Comparison of ENCODE assay signal across 14 mouse cellular contexts in the genomic region with DNA sequence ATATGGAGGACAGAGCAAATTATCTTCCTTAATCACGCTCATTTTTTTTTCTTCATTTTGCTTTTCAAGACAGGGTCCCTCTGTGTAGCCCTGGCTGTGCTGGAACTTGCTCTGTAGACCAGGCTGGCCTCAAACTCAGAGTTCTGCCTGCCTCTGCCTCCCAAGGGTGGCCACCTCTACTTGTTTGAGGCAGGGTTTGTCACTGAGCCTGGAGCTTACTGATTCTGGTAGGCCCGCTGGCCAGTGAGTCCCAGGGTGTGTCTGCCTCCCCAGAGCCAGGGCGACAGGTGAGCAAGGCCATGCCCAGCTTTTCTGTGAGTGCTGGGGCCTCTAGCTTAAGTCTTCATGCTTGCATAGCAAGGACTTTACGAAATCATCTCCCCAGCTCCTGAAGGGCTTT.
"Had no signal": no experiment of that assay in that cellular context is flagged by ENCODE, and none has a peak within 500 bp of the region (broad histone marks: within the 10 kb centered on the region; RNA-seq: fewer than 3 reads in every experiment).

No protein-coding gene starts in this region.

- H3K27me3 ChIP-seq: liver, embryonic 15.5 days; lung, embryonic 15.5 days; midbrain, embryonic 13.5 days; midbrain, embryonic 15.5 days; neural tube, embryonic 12.5 days; stomach, embryonic 15.5 days had no signal

- ATAC-seq: liver, postnatal 0 days; midbrain, embryonic 13.5 days; midbrain, embryonic 15.5 days had no signal

- H3K4me1 ChIP-seq: midbrain, embryonic 13.5 days; midbrain, embryonic 15.5 days; neural tube, embryonic 12.5 days had no signal

- H3K4me2 ChIP-seq: liver, embryonic 15.5 days; lung, embryonic 15.5 days; midbrain, embryonic 11.5 days; midbrain, embryonic 13.5 days; midbrain, embryonic 15.5 days; neural tube, embryonic 12.5 days; stomach, embryonic 15.5 days had no signal

- H3K4me3 ChIP-seq: liver, embryonic 15.5 days; lung, embryonic 15.5 days; megakaryocyte, embryonic 14.5 days; midbrain, embryonic 13.5 days; midbrain, embryonic 15.5 days; neural tube, embryonic 12.5 days; stomach, embryonic 15.5 days had no signal

- DNase-seq: liver, postnatal 0 days; right cerebral cortex, postnatal 14 days; thymus, adult 18-20 months; thymus, postnatal 14 days; thymus, postnatal 36 days had no signal

- H3K9me3 ChIP-seq: liver, embryonic 15.5 days; lung, embryonic 15.5 days; midbrain, embryonic 13.5 days; midbrain, embryonic 15.5 days; neural tube, embryonic 12.5 days; stomach, embryonic 15.5 days had no signal

- H3K27ac ChIP-seq: liver, embryonic 15.5 days; macrophage; midbrain, embryonic 13.5 days; midbrain, embryonic 15.5 days; neural tube, embryonic 12.5 days had no signal

- H3K36me3 ChIP-seq: liver, embryonic 15.5 days; lung, embryonic 15.5 days; midbrain, embryonic 13.5 days; midbrain, embryonic 15.5 days; neural tube, embryonic 12.5 days; stomach, embryonic 15.5 days had no signal

- H3K9ac ChIP-seq: liver, embryonic 15.5 days; liver, postnatal 0 days; lung, embryonic 15.5 days; midbrain, embryonic 13.5 days; midbrain, embryonic 15.5 days; neural tube, embryonic 12.5 days; stomach, embryonic 15.5 days had no signal
